Comparison of ENCODE assay signal across 19 mouse cellular contexts in the genomic region with DNA sequence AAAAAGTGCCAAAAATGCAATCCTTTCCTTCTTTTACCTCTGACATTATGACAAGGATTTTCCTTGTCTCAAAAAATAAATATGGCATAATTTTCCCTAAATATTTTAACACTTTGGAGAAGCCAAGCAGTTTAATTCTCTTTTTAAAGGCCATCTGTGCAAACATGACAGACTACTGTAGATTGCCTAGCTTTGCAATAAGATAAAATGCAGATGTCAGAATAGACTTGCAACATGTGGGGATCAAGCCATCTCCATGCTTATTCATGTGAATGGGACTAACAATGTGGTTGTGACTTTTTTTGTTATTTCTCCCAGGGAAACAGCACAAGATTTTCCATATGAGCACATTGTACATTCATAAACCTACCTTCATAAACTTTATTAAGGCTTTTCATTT.
"Had no signal": no experiment of that assay in that cellular context is flagged by ENCODE, and none has a peak within 500 bp of the region (broad histone marks: within the 10 kb centered on the region; RNA-seq: fewer than 3 reads in every experiment).

No protein-coding gene starts in this region.

- H3K27me3 ChIP-seq: midbrain, embryonic 12.5 days; neural tube, embryonic 13.5 days; neural tube, embryonic 15.5 days had no signal

- H3K9ac ChIP-seq: lung, embryonic 14.5 days; midbrain, embryonic 12.5 days; neural tube, embryonic 13.5 days; neural tube, embryonic 15.5 days had no signal

- H3K9me3 ChIP-seq: midbrain, embryonic 10.5 days; midbrain, embryonic 12.5 days; neural tube, embryonic 13.5 days; neural tube, embryonic 15.5 days had no signal

- H3K4me1 ChIP-seq: midbrain, embryonic 10.5 days; midbrain, embryonic 12.5 days; neural tube, embryonic 13.5 days; neural tube, embryonic 15.5 days had no signal

- DNase-seq: lung, adult 18-20 months; lung, embryonic 14.5 days; lung, postnatal 10 days; lung, postnatal 4 days; midbrain, embryonic 14.5 days; retina, postnatal 1 day; right cerebral cortex, adult 18-20 months; right cerebral cortex, postnatal 25 days; right cerebral cortex, postnatal 4 days; spleen, adult 18-20 months; thymus, adult 18-20 months; thymus, postnatal 14 days; thymus, postnatal 36 days had no signal

- ATAC-seq: midbrain, embryonic 16.5 days had no signal

- H3K27ac ChIP-seq: midbrain, embryonic 10.5 days; midbrain, embryonic 12.5 days; neural tube, embryonic 13.5 days; neural tube, embryonic 15.5 days had no signal

- H3K4me2 ChIP-seq: lung, embryonic 14.5 days; midbrain, embryonic 12.5 days; neural tube, embryonic 13.5 days; neural tube, embryonic 15.5 days had no signal

- H3K36me3 ChIP-seq: midbrain, embryonic 10.5 days; midbrain, embryonic 12.5 days; neural tube, embryonic 13.5 days; neural tube, embryonic 15.5 days had no signal

- H3K4me3 ChIP-seq: midbrain, embryonic 10.5 days; midbrain, embryonic 12.5 days; myocyte; neural tube, embryonic 13.5 days; neural tube, embryonic 15.5 days had no signal
